Mouse (Mus musculus) midbrain, embryonic 15.5 days (tissue): Measurements from ENCODE around the gene Hils1. TPM values are rescaled to one million over a fixed set of nuclear protein-coding genes. Genes with fewer than 3 reads are reported as not detected.
"Not testable (repeated sequence)": the region's sequence is repeated elsewhere in the genome, so short reads cannot be mapped to it uniquely, and the experiment has no call there.

Experiments
- ATAC-seq: fragments of 200-750 bp; cut with Nextera tagmentation; replicated peaks from 2 replicates; pipeline ENCODE4 v1.8.0; 2017; ENCODE audit warnings: moderate TSS enrichment
- H3K27ac ChIP-seq: fragments of 300-500 bp; sonication (generic); 2 replicates; pipeline ENCODE4 v1.5.1; 2015; ENCODE audit warnings: mild to moderate bottlenecking, inconsistent platforms
- H3K27me3 ChIP-seq: fragments of 300-500 bp; sonication (generic); replicated peaks from 2 replicates; pipeline ENCODE4 v1.6.1; 2015; ENCODE audit warnings: inconsistent platforms
- H3K36me3 ChIP-seq: fragments of 300-500 bp; sonication (generic); replicated peaks from 2 replicates; pipeline ENCODE4 v1.6.1; 2015; ENCODE audit warnings: inconsistent platforms
- H3K4me1 ChIP-seq: fragments of 300-500 bp; sonication (generic); 2 replicates; pipeline ENCODE4 v1.6.1; 2015; ENCODE audit warnings: inconsistent platforms
- H3K4me2 ChIP-seq: fragments of 300-500 bp; sonication (generic); 2 replicates; pipeline ENCODE4 v1.6.1; 2015; ENCODE audit warnings: inconsistent platforms, mild to moderate bottlenecking, moderate library complexity
- H3K4me3 ChIP-seq: fragments of 300-500 bp; sonication (generic); 2 replicates; pipeline ENCODE4 v1.5.1; 2015; ENCODE audit warnings: mild to moderate bottlenecking, inconsistent platforms
- H3K9ac ChIP-seq: fragments of 300-500 bp; sonication (generic); 2 replicates; pipeline ENCODE4 v1.6.1; 2015; ENCODE audit warnings: mild to moderate bottlenecking, inconsistent platforms
- H3K9me3 ChIP-seq: fragments of 300-500 bp; sonication (generic); 2 replicates; pipeline ENCODE4 v1.6.1; 2016; ENCODE audit warnings: inconsistent platforms
- WGBS: fragments of 180-500 bp; shearing (Covaris S2); methylation state at CpG from one replicate; pipeline ENCODE4 v1.1.7; 2015; ENCODE audit warnings: mixed read lengths; 5-methylcytosine and 5-hydroxymethylcytosine counted together
- polyA plus RNA-seq: library from polyadenylated mRNA; unstranded; fragments of >200 nt; fragmentation: Nextera tagmentation; extraction: Ambion mirVana; gene quantifications from 2 replicates; pipeline ENCODE4 v1.2.1, GENCODE M21; 2015

Hils1 gene
- polyA plus RNA-seq, 1 experiment from 2014 or later = not detected

GRCm38 (mm10) chr11:94958065-94958858, 9.1 kb upstream of the Hils1 start:
- Histone ChIP-seq H3K4me2 (no peak overlapping the region), H3K27me3 (no peaks in the 10 kb centered on the region), H3K27ac (peak overlapping the region; percentile 11; the same call in 1 of the 2 replicates), H3K9ac (no peak overlapping the region), H3K4me1 (no peaks in the 10 kb centered on the region), H3K36me3 (no peaks in the 10 kb centered on the region), H3K9me3 (no peaks in the 10 kb centered on the region), H3K4me3 (no peak overlapping the region)
- 0 out of 2 replicates have a peak, but pooled peaks have one; percentile 11 for ATAC-seq
- WGBS = 19% methylated on average over 8 of the region's 8 CpGs

- ATAC-seq = no peak
- no peaks in the 10 kb centered on the region for H3K4me1 ChIP-seq
- no peaks in the 10 kb centered on the region for H3K9me3 ChIP-seq
- H3K4me2 ChIP-seq = no peak overlapping the region
- no peak overlapping the region for H3K27ac ChIP-seq
- H3K9ac ChIP-seq = no peak overlapping the region
- no peaks in the 10 kb centered on the region for H3K36me3 ChIP-seq
- no peak overlapping the region for H3K4me3 ChIP-seq
- WGBS = 83% methylated on average over 5 of the region's 5 CpGs
- H3K27me3 ChIP-seq = no peaks in the 10 kb centered on the region
Measured at GRCm38 (mm10) chr11:94962534-94963101, 4.8 kb upstream of the Hils1 start.

GRCm38 (mm10) chr11:94968187-94968586, 794 bp downstream of the Hils1 start:
- H3K27me3 ChIP-seq = no peaks in the 10 kb centered on the region
- H3K4me1 ChIP-seq = no peaks in the 10 kb centered on the region
- no peak overlapping the region for H3K9ac ChIP-seq
- no peak overlapping the region for H3K4me2 ChIP-seq
- no peaks in the 10 kb centered on the region for H3K9me3 ChIP-seq
- H3K36me3 ChIP-seq = no peaks in the 10 kb centered on the region
- H3K4me3 ChIP-seq = no peak overlapping the region
- H3K27ac ChIP-seq = no peak overlapping the region
- ATAC-seq = no peak
- 71% methylated on average over 7 of the region's 7 CpGs for WGBS

GRCm38 (mm10) chr11:94969709-94970108, 2.3 kb downstream of the Hils1 start:
- not testable (repeated sequence) for H3K36me3 ChIP-seq, H3K4me1 ChIP-seq, H3K9ac ChIP-seq, ATAC-seq, H3K27ac ChIP-seq, H3K4me2 ChIP-seq, H3K27me3 ChIP-seq, H3K9me3 ChIP-seq, H3K4me3 ChIP-seq
- WGBS = 95% methylated on average over 4 of the region's 4 CpGs

- Histone ChIP-seq H3K36me3 (no peaks in the 10 kb centered on the region), H3K4me3 (no peak overlapping the region), H3K4me2 (no peak overlapping the region), H3K9ac (no peak overlapping the region), H3K27ac (no peak overlapping the region), H3K9me3 (no peaks in the 10 kb centered on the region), H3K27me3 (no peaks in the 10 kb centered on the region), H3K4me1 (no peaks in the 10 kb centered on the region)
- 64% methylated on average over 15 of the region's 15 CpGs for WGBS
- 0 out of 2 replicates have a peak, but pooled peaks have one; percentile 39 for ATAC-seq
Measured at GRCm38 (mm10) chr11:94970210-94970943, 3.0 kb downstream of the Hils1 start.

GRCm38 (mm10) chr11:94971895-94972615, 4.7 kb downstream of the Hils1 start:
- no peak for ATAC-seq
- H3K9ac ChIP-seq = no peak overlapping the region
- H3K4me3 ChIP-seq = no peak overlapping the region
- no peaks in the 10 kb centered on the region for H3K4me1 ChIP-seq
- H3K36me3 ChIP-seq = no peaks in the 10 kb centered on the region
- H3K27me3 ChIP-seq = no peaks in the 10 kb centered on the region
- H3K9me3 ChIP-seq = no peaks in the 10 kb centered on the region
- WGBS = 63% methylated on average over 16 of the region's 16 CpGs
- H3K4me2 ChIP-seq = no peak overlapping the region
- no peak overlapping the region for H3K27ac ChIP-seq

- Histone ChIP-seq H3K9me3 (no peaks in the 10 kb centered on the region), H3K27ac (no peak overlapping the region), H3K4me1 (peaks cover 5% of the 10 kb centered on the region), H3K27me3 (no peaks in the 10 kb centered on the region), H3K36me3 (no peaks in the 10 kb centered on the region), H3K4me2 (no peak overlapping the region), H3K9ac (no peak overlapping the region), H3K4me3 (no peak overlapping the region)
- no peak for ATAC-seq
- 63% methylated on average over 5 of the region's 5 CpGs for WGBS
Measured at GRCm38 (mm10) chr11:94972887-94973286, 5.5 kb downstream of the Hils1 start.

- no peaks in the 10 kb centered on the region for H3K36me3 ChIP-seq
- WGBS = 46% methylated on average over 4 of the region's 4 CpGs
- no peak for ATAC-seq
Measured at GRCm38 (mm10) chr11:94973313-94973712, 5.9 kb downstream of the Hils1 start.

GRCm38 (mm10) chr11:94974951-94975350, 7.6 kb downstream of the Hils1 start:
- no peak overlapping the region for H3K27ac ChIP-seq
- peaks cover 22% of the 10 kb centered on the region for H3K4me1 ChIP-seq
- 60% methylated on average over 2 of the region's 2 CpGs for WGBS
- H3K36me3 ChIP-seq = no peaks in the 10 kb centered on the region
- H3K27me3 ChIP-seq = no peaks in the 10 kb centered on the region
- H3K4me2 ChIP-seq = no peak overlapping the region
- H3K9me3 ChIP-seq = no peaks in the 10 kb centered on the region
- H3K9ac ChIP-seq = no peak overlapping the region
- H3K4me3 ChIP-seq = no peak overlapping the region
- no peak for ATAC-seq

More at GRCm38 (mm10) chr11:94973313-94973712, 5.9 kb downstream of the Hils1 start:
- H3K27ac ChIP-seq = no peak overlapping the region
- no peak overlapping the region for H3K4me3 ChIP-seq
- H3K27me3 ChIP-seq = no peaks in the 10 kb centered on the region
- H3K9ac ChIP-seq = no peak overlapping the region
- no peaks in the 10 kb centered on the region for H3K9me3 ChIP-seq
- peaks cover 10% of the 10 kb centered on the region for H3K4me1 ChIP-seq
- no peak overlapping the region for H3K4me2 ChIP-seq

- Histone ChIP-seq H3K27me3 (no peaks in the 10 kb centered on the region), H3K9me3 (no peaks in the 10 kb centered on the region), H3K4me3 (no peak within 1 kb of the TSS), H3K36me3 (no peaks in the 10 kb centered on the region), H3K9ac (no peak within 1 kb of the TSS), H3K4me2 (no peak within 1 kb of the TSS), H3K4me1 (peaks cover 22% of the 10 kb centered on the region), H3K27ac (no peak within 1 kb of the TSS)
- no peak for ATAC-seq
- WGBS = 75% methylated on average over 5 of the region's 5 CpGs
Measured at GRCm38 (mm10) chr11:94976199-94976598, 8.8 kb downstream of the Hils1 start, which contains the start of gene Sgca. Gene Sgca (minus strand): TSS chr11:94976327.

- WGBS = 28% methylated on average over 9 of the region's 9 CpGs
- peak overlapping the region; percentile 24 for H3K4me3 ChIP-seq
- H3K4me1 ChIP-seq = peaks cover 22% of the 10 kb centered on the region
- no peaks in the 10 kb centered on the region for H3K9me3 ChIP-seq
- H3K27ac ChIP-seq = peak overlapping the region; percentile 91
- H3K27me3 ChIP-seq = no peaks in the 10 kb centered on the region
- ATAC-seq = peak; percentile 64
- peak overlapping the region; percentile 36 for H3K9ac ChIP-seq
- H3K4me2 ChIP-seq = peak overlapping the region; percentile 49
- H3K36me3 ChIP-seq = no peaks in the 10 kb centered on the region
Measured at GRCm38 (mm10) chr11:94978178-94978915, 11.0 kb downstream of the Hils1 start.
